Mouse (Mus musculus) layer of hippocampus, adult 9-10 months (tissue): ENCODE data around the gene Socs1.
"Not testable (repeated sequence)": the region's sequence is repeated elsewhere in the genome, so short reads cannot be mapped to it uniquely, and the experiment has no call there.

Source experiments
- DNase-seq: peaks from one replicate; pipeline ENCODE4 v3.0.0; 2022; ENCODE audit warnings: low spot score

Socs1 gene

GRCm38 (mm10) chr16:10785371-10786231 is at the start of gene Socs1:
Gene Socs1 (minus strand): TSS chr16:10785536.
- DNase-seq, result no peak

- no peak for DNase-seq
Measured at GRCm38 (mm10) chr16:10834542-10834910, 49.2 kb upstream of the Socs1 start.

GRCm38 (mm10) chr16:10828461-10828805 is 43.1 kb upstream of the Socs1 start:
- no peak for DNase-seq

- DNase-seq, result no peak
Measured at GRCm38 (mm10) chr16:10827766-10828460, 42.6 kb upstream of the Socs1 start.

- no peak for DNase-seq
Measured at GRCm38 (mm10) chr16:10827269-10827668, 41.9 kb upstream of the Socs1 start.

GRCm38 (mm10) chr16:10825840-10826239 is 40.5 kb upstream of the Socs1 start:
- DNase-seq, result no peak

- DNase-seq, result no peak
Measured at GRCm38 (mm10) chr16:10824536-10824935, 39.2 kb upstream of the Socs1 start.

GRCm38 (mm10) chr16:10821387-10821786 is 36.1 kb upstream of the Socs1 start:
- no peak for DNase-seq

GRCm38 (mm10) chr16:10819966-10820365 is 34.6 kb upstream of the Socs1 start:
- no peak for DNase-seq

GRCm38 (mm10) chr16:10818579-10819135 is 33.3 kb upstream of the Socs1 start:
- no peak for DNase-seq

GRCm38 (mm10) chr16:10814864-10815263 is 29.5 kb upstream of the Socs1 start:
- no peak for DNase-seq

- DNase-seq, result no peak
Measured at GRCm38 (mm10) chr16:10813726-10814125, 28.4 kb upstream of the Socs1 start.

GRCm38 (mm10) chr16:10812865-10813371 is 27.6 kb upstream of the Socs1 start, which contains the start of gene Gm11172:
Gene Gm11172 (plus strand): TSS chr16:10812915.
- DNase-seq, result no peak

GRCm38 (mm10) chr16:10810376-10810775 is 25.0 kb upstream of the Socs1 start:
- no peak for DNase-seq

GRCm38 (mm10) chr16:10805789-10806527 is 20.6 kb upstream of the Socs1 start, which contains the start of gene Prm1:
Gene Prm1 (minus strand): TSS chr16:10805839.
- DNase-seq, result no peak

GRCm38 (mm10) chr16:10802420-10802819 is 17.1 kb upstream of the Socs1 start:
- DNase-seq, result not testable (repeated sequence)

GRCm38 (mm10) chr16:10796034-10796433 is 10.7 kb upstream of the Socs1 start, which contains the start of gene Prm2:
Gene Prm2 (minus strand): TSS chr16:10796134.
- no peak for DNase-seq

GRCm38 (mm10) chr16:10790702-10791101 is 5.4 kb upstream of the Socs1 start, which contains the start of gene Prm3:
Gene Prm3 (minus strand): TSS chr16:10790914.
- DNase-seq, result no peak

- DNase-seq, result no peak
Measured at GRCm38 (mm10) chr16:10788866-10789265, 3.5 kb upstream of the Socs1 start.

GRCm38 (mm10) chr16:10788271-10788670 is 2.9 kb upstream of the Socs1 start, which contains the start of gene Tnp2:
Gene Tnp2 (minus strand): TSS chr16:10788660.
- no peak for DNase-seq

GRCm38 (mm10) chr16:10787548-10788058 is 2.3 kb upstream of the Socs1 start:
- DNase-seq, result no peak
